Mouse (Mus musculus): Measurements from ENCODE around the gene Golt1a. TPM values are rescaled to one million over a fixed set of nuclear protein-coding genes. Genes with fewer than 3 reads are reported as not detected.
"Not testable (repeated sequence)": the region's sequence is repeated elsewhere in the genome, so short reads cannot be mapped to it uniquely, and the experiment has no call there.

The Golt1a gene
- total RNA-seq, 1 experiment from 2014 or later, result not detected

- no peak for ATAC-seq (replicated peaks; ENCODE audit: insufficient number of reproducible peaks, low FRiP score, low TSS enrichment, poor library complexity, severe bottlenecking)
These were observed 23.2 kb downstream of the Golt1a start for GRCm38 (mm10) chr1:133332656-133333430.

DNA sequence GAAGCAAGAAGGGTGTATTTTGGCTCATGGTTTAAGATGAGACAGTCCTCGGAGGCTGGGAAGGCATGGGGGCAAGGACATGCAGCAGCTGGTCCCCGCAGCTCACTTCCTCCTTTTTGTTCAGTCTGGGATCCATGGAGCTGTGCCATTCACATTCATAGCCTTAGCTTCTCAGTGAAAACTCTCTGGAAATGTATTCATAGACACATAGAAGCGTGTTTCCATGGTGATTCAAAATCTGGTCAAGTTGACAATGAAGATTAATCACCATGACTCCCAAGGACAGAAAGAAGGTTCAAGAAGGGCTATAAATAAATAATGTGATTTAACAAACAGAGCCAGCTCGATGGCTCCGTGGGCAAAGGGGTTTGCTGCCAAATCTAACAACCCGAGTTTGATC lies 24.3 kb downstream of the Golt1a start:
- ATAC-seq (replicated peaks; ENCODE audit: insufficient number of reproducible peaks, low FRiP score, low TSS enrichment, poor library complexity, severe bottlenecking), result no peak

GRCm38 (mm10) chr1:133340403-133340802 lies 30.8 kb downstream of the Golt1a start:
- not testable (repeated sequence) for ATAC-seq (replicated peaks; ENCODE audit: insufficient number of reproducible peaks, low FRiP score, low TSS enrichment, poor library complexity, severe bottlenecking)

DNA sequence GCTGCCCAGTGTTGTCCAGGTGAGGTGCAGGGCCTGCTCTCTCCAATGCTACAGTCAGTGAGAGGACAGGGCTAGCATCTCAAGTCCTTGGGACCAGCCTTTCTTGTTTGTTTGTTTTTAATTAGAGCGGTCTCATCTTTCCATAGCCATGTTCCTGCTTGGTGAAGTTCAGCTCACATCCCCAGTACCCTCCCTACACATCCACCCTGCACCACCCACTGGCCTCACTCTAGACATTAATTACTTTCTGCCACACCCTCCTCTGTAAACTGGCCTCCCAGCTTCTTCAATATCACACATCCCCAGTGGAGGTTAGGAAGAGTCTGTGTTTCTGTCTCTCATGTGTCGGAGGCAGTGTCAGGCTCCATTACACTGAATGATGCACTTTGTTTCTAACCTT lies 34.8 kb downstream of the Golt1a start:
- no peak for ATAC-seq (replicated peaks; ENCODE audit: insufficient number of reproducible peaks, low FRiP score, low TSS enrichment, poor library complexity, severe bottlenecking)

- ATAC-seq (replicated peaks; ENCODE audit: insufficient number of reproducible peaks, low FRiP score, low TSS enrichment, poor library complexity, severe bottlenecking), result no peak
These were observed 36.9 kb downstream of the Golt1a start for GRCm38 (mm10) chr1:133346531-133346930.

- no peak for ATAC-seq (replicated peaks; ENCODE audit: insufficient number of reproducible peaks, low FRiP score, low TSS enrichment, poor library complexity, severe bottlenecking)
These were observed 37.6 kb downstream of the Golt1a start for GRCm38 (mm10) chr1:133347226-133347625.

DNA sequence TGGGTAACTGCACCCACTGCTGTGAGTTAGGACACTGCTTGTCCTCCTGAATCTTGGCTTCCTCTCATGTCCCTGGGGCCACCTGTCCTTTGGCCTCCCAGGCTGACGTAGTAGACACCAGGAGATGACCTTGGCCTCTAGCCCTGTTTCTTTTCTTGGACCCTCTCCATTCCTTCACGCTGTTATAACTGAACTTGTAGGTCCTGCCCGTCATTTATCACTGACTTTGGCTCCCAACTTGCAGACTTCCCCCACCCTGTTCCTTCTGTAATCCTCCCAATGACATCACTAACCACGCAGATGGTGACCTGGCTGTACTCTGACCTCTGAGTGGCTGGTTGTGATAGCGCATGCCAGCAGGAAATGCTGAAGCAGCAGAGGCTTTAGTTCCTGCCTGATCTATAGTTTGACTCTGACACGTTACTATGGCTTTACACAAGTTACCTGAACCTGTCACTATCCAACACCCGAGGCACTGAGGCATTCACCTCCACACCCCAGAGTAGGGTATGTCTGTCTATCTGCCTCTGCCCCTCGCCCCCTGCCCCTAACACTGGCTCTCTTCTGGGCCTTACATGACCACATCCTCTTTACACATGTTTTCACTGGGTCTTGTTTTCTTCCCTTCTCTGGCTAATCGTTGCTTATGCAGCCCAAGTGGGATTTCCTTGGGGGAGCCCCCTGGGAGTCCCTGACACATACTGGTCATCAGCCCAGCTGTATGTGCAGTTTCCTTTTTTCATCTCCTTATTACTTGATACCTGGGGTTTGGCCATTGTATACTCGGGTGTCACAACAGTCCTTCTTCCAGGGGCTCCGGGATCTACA lies 38.3 kb downstream of the Golt1a start:
- ATAC-seq (replicated peaks; ENCODE audit: insufficient number of reproducible peaks, low FRiP score, low TSS enrichment, poor library complexity, severe bottlenecking), result peak; percentile 13; the same call in 1 of the 2 replicates

GRCm38 (mm10) chr1:133350210-133350609 lies 40.6 kb downstream of the Golt1a start, which contains the start of gene Ren1:
Gene Ren1 (plus strand): TSS chr1:133350510.
- no peak for ATAC-seq (replicated peaks; ENCODE audit: insufficient number of reproducible peaks, low FRiP score, low TSS enrichment, poor library complexity, severe bottlenecking)

- no peak for ATAC-seq (replicated peaks; ENCODE audit: insufficient number of reproducible peaks, low FRiP score, low TSS enrichment, poor library complexity, severe bottlenecking)
These were observed 42.2 kb downstream of the Golt1a start for GRCm38 (mm10) chr1:133351762-133352161.

DNA sequence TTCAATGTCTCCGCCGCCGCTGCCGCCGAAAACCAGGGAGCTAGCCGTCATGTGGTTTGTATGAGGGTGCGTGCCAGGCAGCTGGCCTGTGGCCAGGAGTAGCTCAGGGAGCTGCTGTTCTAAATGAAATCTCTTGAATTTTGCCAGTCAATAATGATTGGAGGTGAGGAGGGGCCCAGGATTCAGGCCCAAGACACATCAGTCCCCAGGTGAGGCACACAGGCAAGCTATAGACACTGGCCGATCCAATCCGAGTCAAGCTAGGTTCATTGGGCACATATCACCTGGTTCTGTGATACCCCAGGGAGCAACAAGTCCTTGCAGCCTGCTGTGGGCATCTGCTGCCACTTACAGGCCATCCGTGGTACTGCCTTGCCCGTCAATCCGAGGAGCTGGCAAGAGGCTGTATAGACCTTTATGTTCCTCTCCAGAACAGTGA lies 43.8 kb downstream of the Golt1a start:
- ATAC-seq (replicated peaks; ENCODE audit: insufficient number of reproducible peaks, low FRiP score, low TSS enrichment, poor library complexity, severe bottlenecking), result 0 out of 2 replicates have a peak, but pooled peaks have one; percentile 40

GRCm38 (mm10) chr1:133355469-133355868 lies 45.9 kb downstream of the Golt1a start:
- no peak for ATAC-seq (replicated peaks; ENCODE audit: insufficient number of reproducible peaks, low FRiP score, low TSS enrichment, poor library complexity, severe bottlenecking)

- ATAC-seq (replicated peaks; ENCODE audit: insufficient number of reproducible peaks, low FRiP score, low TSS enrichment, poor library complexity, severe bottlenecking), result no peak
These were observed 46.3 kb downstream of the Golt1a start for GRCm38 (mm10) chr1:133355912-133356311.

DNA sequence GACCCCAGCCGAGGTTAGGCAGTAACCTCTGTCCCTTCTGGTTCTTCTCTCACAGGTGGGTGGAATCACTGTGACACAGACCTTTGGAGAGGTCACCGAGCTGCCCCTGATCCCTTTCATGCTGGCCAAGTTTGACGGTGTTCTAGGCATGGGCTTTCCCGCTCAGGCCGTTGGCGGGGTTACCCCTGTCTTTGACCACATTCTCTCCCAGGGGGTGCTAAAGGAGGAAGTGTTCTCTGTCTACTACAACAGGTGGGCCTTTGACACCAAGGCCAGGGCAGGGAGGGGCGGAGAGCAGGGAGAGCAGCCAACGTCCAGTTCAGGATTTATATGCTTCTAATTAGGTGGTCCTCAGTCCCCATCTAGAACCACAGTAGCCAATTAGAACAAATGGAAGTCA lies 46.7 kb downstream of the Golt1a start:
- no peak for ATAC-seq (replicated peaks; ENCODE audit: insufficient number of reproducible peaks, low FRiP score, low TSS enrichment, poor library complexity, severe bottlenecking)

DNA sequence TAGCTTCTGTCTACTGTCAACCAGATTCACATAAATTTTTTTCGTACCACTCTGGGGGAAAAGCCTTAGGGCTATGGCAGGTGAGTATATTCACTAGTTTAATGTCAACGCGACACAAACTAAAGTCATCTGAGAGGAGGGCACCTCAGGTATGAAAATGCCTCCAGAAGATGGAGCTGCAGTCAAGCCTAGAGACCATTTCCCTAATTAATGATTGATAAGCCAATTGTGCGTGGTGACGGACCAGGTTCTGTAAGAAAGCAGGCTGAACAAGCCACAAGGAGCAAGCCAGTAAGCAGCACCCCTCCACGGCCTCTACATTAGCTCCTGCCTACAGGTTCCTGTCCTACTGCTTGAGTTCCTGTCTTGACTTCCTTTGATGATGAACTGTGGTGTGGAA lies 51.4 kb downstream of the Golt1a start:
- ATAC-seq (replicated peaks; ENCODE audit: insufficient number of reproducible peaks, low FRiP score, low TSS enrichment, poor library complexity, severe bottlenecking), result no peak

GRCm38 (mm10) chr1:133362103-133362502 lies 52.5 kb downstream of the Golt1a start:
- no peak for ATAC-seq (replicated peaks; ENCODE audit: insufficient number of reproducible peaks, low FRiP score, low TSS enrichment, poor library complexity, severe bottlenecking)

DNA sequence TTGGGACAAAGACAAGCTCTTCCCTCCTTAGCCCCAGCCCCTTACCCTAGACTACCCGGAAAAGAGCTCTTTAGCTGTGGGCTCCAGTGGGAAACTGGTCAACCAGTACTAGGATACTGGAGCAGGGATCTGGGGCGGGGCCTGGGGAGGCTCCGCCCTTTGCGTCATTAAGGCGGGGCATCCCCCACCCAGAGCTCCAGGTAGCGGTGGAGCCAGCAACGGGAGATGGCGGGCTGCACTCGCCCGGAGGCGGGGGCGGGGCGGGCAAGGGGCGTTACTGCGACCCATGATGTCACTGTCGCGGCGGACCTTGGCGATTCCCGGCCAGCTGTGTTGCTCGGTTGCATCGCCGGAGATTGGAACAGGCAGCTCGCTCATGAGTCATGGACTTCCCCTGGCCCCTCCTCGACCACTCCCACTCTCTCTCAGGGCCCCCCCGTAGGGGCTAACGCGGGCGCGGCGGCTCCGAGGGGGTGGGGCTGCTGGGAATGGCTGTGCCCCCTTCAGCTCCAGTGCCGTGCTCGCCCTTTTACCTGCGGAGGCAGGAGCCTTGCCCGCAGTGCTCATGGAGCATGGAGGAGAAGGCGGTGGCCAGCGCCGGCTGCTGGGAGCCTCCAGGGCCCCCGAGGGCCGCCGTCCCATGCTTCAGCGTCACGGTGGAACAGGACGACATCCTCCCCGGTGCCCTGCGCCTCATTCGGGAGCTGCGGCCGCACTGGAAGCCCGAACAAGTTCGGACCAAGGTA lies 53.8 kb downstream of the Golt1a start, which contains the start of gene Etnk2:
TSS of gene Etnk2 (plus strand) at position 297 of the 746 bp plus-strand sequence.
- no peak for ATAC-seq (replicated peaks; ENCODE audit: insufficient number of reproducible peaks, low FRiP score, low TSS enrichment, poor library complexity, severe bottlenecking)

DNA sequence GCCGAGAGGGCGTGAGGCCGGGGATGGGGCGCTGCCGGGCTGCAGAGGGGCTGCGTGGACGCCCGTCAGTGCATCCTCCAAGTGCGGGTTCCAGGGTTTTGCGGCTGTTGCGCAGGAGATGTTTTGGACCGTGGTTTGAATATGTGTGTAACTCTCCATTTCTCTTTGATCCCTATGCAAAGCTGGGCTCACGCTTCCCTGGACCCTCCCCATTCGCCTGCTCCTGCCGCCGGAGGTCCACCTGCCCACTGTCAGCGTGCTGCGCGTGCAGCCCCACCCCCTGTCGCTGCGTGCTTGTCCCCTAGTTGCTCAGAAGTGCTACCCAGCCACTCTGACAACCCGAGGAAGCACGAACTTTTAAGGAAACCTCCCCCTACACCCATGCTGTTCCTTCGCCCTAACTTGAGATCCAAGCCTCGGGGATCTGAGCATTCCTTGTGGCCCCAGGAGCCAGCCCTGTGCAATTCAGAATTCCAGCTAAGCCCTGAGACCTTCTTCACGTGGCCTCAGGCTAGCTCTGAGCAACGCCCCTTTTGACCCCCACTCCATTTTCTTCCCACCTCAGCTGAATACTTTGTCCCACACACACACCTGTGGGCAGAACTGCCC lies 54.5 kb downstream of the Golt1a start:
- ATAC-seq (replicated peaks; ENCODE audit: insufficient number of reproducible peaks, low FRiP score, low TSS enrichment, poor library complexity, severe bottlenecking), result no peak

DNA sequence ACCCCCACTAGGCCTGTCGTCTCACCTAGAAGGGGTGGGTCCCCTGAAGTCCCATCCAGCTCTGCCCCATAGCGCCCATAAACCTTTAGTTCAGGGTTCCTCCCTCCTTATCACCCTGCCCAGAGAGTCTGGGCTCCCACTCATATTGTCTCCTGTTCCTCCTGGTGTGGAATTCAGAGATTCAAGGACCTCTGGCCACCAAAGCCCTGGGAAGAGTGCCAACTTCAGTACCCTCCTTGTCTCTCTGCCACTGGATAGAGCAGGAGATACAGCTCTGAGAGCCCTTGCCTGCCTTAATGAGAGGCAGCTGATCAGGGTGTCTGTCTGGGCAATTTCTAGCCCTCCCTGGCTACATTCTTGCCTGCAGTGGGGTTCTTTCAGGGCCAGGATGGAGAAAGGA lies 55.3 kb downstream of the Golt1a start:
- ATAC-seq (replicated peaks; ENCODE audit: insufficient number of reproducible peaks, low FRiP score, low TSS enrichment, poor library complexity, severe bottlenecking), result no peak
